Mouse (Mus musculus): ENCODE measurements around the gene Neu2. TPM values are rescaled to one million over a fixed set of nuclear protein-coding genes. Genes with fewer than 3 reads are reported as not detected.

Gene Neu2
- total and polyA plus RNA-seq, 3 experiments = 0.27 TPM; not detected in 2

GRCm38 (mm10) chr1:87525041-87525440, 15.4 kb downstream of the Neu2 start:
- TF ChIP-seq POLR2A (IDR thresholded peaks at IDR 0.05; ENCODE audit: insufficient read depth, low read depth, low read length) = no peak
- TF ChIP-seq EP300 (IDR thresholded peaks at IDR 0.05; ENCODE audit: insufficient read depth, low read depth, low read length) = no peak
- TF ChIP-seq CTCF (IDR thresholded peaks at IDR 0.05) = no peak
- H3K36me3 ChIP-seq (ENCODE audit: control insufficient read depth, insufficient read depth, low read length) = no peaks in the 10 kb centered on the region
- no peaks in the 10 kb centered on the region for H3K27me3 ChIP-seq (ENCODE audit: control insufficient read depth, insufficient read depth, low read length)
- H3K4me1 ChIP-seq (ENCODE audit: control insufficient read depth, insufficient read depth, low read length) = no peaks in the 10 kb centered on the region
- no peak overlapping the region for H3K4me3 ChIP-seq
- H3K9ac ChIP-seq (ENCODE audit: low read depth, low read length) = no peak overlapping the region
- intact Hi-C loops (cut with DNase I) = no loop called here
- DNase-seq = no peak
- 93% methylated on average over 7 of the region's 7 CpGs for WGBS
- H3K27ac ChIP-seq = no peak overlapping the region
- H3K79me2 ChIP-seq (replicated peaks; ENCODE audit: control insufficient read depth, insufficient read depth, low read length) = no peaks in the 10 kb centered on the region

GRCm38 (mm10) chr1:87527191-87527590, 17.5 kb downstream of the Neu2 start:
- peak in 1 of 2 experiments; percentile 39 for DNase-seq
- TF ChIP-seq POLR2A (IDR thresholded peaks at IDR 0.05; ENCODE audit: insufficient read depth, low read depth, low read length) (no peak), CTCF (IDR thresholded peaks at IDR 0.05) (no peak), EP300 (IDR thresholded peaks at IDR 0.05; ENCODE audit: insufficient read depth, low read depth, low read length) (no peak)
- WGBS = 60% methylated on average over 9 of the region's 9 CpGs
- no peaks in the 10 kb centered on the region for H3K27me3 ChIP-seq (ENCODE audit: control insufficient read depth, insufficient read depth, low read length)
- no peak overlapping the region for H3K27ac ChIP-seq
- intact Hi-C loops (cut with DNase I) = no loop called here
- no peaks in the 10 kb centered on the region for H3K4me1 ChIP-seq (ENCODE audit: control insufficient read depth, insufficient read depth, low read length)
- H3K9ac ChIP-seq (ENCODE audit: low read depth, low read length) = no peak overlapping the region
- H3K4me3 ChIP-seq = no peak overlapping the region
- no peaks in the 10 kb centered on the region for H3K36me3 ChIP-seq (ENCODE audit: control insufficient read depth, insufficient read depth, low read length)
- no peaks in the 10 kb centered on the region for H3K79me2 ChIP-seq (replicated peaks; ENCODE audit: control insufficient read depth, insufficient read depth, low read length)

- TF ChIP-seq POLR2A (IDR thresholded peaks at IDR 0.05; ENCODE audit: insufficient read depth, low read depth, low read length) (no peak), CTCF (IDR thresholded peaks at IDR 0.05) (no peak), EP300 (IDR thresholded peaks at IDR 0.05; ENCODE audit: insufficient read depth, low read depth, low read length) (no peak)
- Histone ChIP-seq H3K27ac (no peak overlapping the region), H3K27me3 (ENCODE audit: control insufficient read depth, insufficient read depth, low read length) (no peaks in the 10 kb centered on the region), H3K36me3 (ENCODE audit: control insufficient read depth, insufficient read depth, low read length) (no peaks in the 10 kb centered on the region), H3K9ac (ENCODE audit: low read depth, low read length) (no peak overlapping the region), H3K4me3 (no peak overlapping the region), H3K4me1 (ENCODE audit: control insufficient read depth, insufficient read depth, low read length) (no peaks in the 10 kb centered on the region), H3K79me2 (replicated peaks; ENCODE audit: control insufficient read depth, insufficient read depth, low read length) (no peaks in the 10 kb centered on the region)
- intact Hi-C loops (cut with DNase I) = no loop called here
- 84% methylated on average over 4 of the region's 4 CpGs for WGBS
- no peak for DNase-seq
Observed at GRCm38 (mm10) chr1:87532346-87532745, 22.7 kb downstream of the Neu2 start.

DNA sequence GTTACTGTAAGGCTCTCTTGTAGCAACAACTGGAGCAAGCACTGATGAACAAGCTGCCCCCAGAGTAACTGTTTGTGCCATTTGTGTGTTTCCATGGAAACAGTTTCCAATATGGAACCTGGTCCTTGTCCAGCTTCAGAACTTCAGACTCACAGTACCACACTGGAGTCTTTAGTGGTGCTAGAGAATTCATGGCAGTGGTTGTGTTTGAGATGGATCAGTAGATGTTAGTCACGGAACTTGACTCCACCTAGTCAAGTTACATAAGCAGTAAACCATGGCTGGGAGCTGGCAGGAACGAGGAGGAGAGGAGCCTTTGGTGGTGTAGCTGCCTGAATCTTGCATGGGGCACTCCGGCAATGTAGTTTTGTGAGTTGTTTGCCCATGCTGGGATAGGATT, 24.4 kb downstream of the Neu2 start:
- 72% methylated on average over 3 of the region's 3 CpGs for WGBS

GRCm38 (mm10) chr1:87537008-87537407, 27.3 kb downstream of the Neu2 start:
- no peak overlapping the region for H3K4me3 ChIP-seq
- H3K27ac ChIP-seq = no peak overlapping the region
- no peaks in the 10 kb centered on the region for H3K79me2 ChIP-seq (replicated peaks; ENCODE audit: control insufficient read depth, insufficient read depth, low read length)
- intact Hi-C loops (cut with DNase I) = no loop called here
- TF ChIP-seq CTCF (IDR thresholded peaks at IDR 0.05) (no peak), EP300 (IDR thresholded peaks at IDR 0.05; ENCODE audit: insufficient read depth, low read depth, low read length) (no peak), POLR2A (IDR thresholded peaks at IDR 0.05; ENCODE audit: insufficient read depth, low read depth, low read length) (no peak)
- no peaks in the 10 kb centered on the region for H3K4me1 ChIP-seq (ENCODE audit: control insufficient read depth, insufficient read depth, low read length)
- H3K27me3 ChIP-seq (ENCODE audit: control insufficient read depth, insufficient read depth, low read length) = no peaks in the 10 kb centered on the region
- no peak for DNase-seq
- WGBS = 95% methylated on average over 1 of the region's 1 CpGs
- no peak overlapping the region for H3K9ac ChIP-seq (ENCODE audit: low read depth, low read length)
- no peaks in the 10 kb centered on the region for H3K36me3 ChIP-seq (ENCODE audit: control insufficient read depth, insufficient read depth, low read length)

More for the DNA sequence above, 24.4 kb downstream of the Neu2 start:
- H3K4me3 ChIP-seq = no peak overlapping the region
- H3K9ac ChIP-seq (ENCODE audit: low read depth, low read length) = no peak overlapping the region
- no peaks in the 10 kb centered on the region for H3K36me3 ChIP-seq (ENCODE audit: control insufficient read depth, insufficient read depth, low read length)
- no peak for DNase-seq
- no peaks in the 10 kb centered on the region for H3K79me2 ChIP-seq (replicated peaks; ENCODE audit: control insufficient read depth, insufficient read depth, low read length)
- H3K4me1 ChIP-seq (ENCODE audit: control insufficient read depth, insufficient read depth, low read length) = no peaks in the 10 kb centered on the region
- H3K27me3 ChIP-seq (ENCODE audit: control insufficient read depth, insufficient read depth, low read length) = no peaks in the 10 kb centered on the region
- H3K27ac ChIP-seq = no peak overlapping the region
- intact Hi-C loops (cut with DNase I) = no loop called here
- TF ChIP-seq POLR2A (IDR thresholded peaks at IDR 0.05; ENCODE audit: insufficient read depth, low read depth, low read length) (no peak), EP300 (IDR thresholded peaks at IDR 0.05; ENCODE audit: insufficient read depth, low read depth, low read length) (no peak), CTCF (IDR thresholded peaks at IDR 0.05) (no peak)

- Histone ChIP-seq H3K27me3 (ENCODE audit: control insufficient read depth, insufficient read depth, low read length) (no peaks in the 10 kb centered on the region), H3K27ac (no peak overlapping the region), H3K9ac (ENCODE audit: low read depth, low read length) (no peak overlapping the region), H3K79me2 (replicated peaks; ENCODE audit: control insufficient read depth, insufficient read depth, low read length) (no peaks in the 10 kb centered on the region), H3K4me3 (no peak overlapping the region), H3K36me3 (ENCODE audit: control insufficient read depth, insufficient read depth, low read length) (no peaks in the 10 kb centered on the region), H3K4me1 (ENCODE audit: control insufficient read depth, insufficient read depth, low read length) (no peaks in the 10 kb centered on the region)
- 25% methylated on average over 7 of the region's 7 CpGs for WGBS
- no peak for TF ChIP-seq EP300 (IDR thresholded peaks at IDR 0.05; ENCODE audit: insufficient read depth, low read depth, low read length)
- peak; percentile 51 for TF ChIP-seq CTCF (IDR thresholded peaks at IDR 0.05)
- TF ChIP-seq POLR2A (IDR thresholded peaks at IDR 0.05; ENCODE audit: insufficient read depth, low read depth, low read length) = no peak
- intact Hi-C loops (cut with DNase I) = no loop called here
- DNase-seq = no peak
Observed at GRCm38 (mm10) chr1:87541614-87542013, 31.9 kb downstream of the Neu2 start.
